Mouse (Mus musculus): ENCODE data around the gene Tgfb2. TPM values are rescaled to one million over a fixed set of nuclear protein-coding genes. Genes with fewer than 3 reads are reported as not detected.

The Tgfb2 gene
- polyA plus RNA-seq, 1 experiment = 1.5 TPM

GRCm38 (mm10) chr1:186684041-186684440 is 21.7 kb downstream of the Tgfb2 start:
- H3K36me3 ChIP-seq (ENCODE audit: control insufficient read depth, insufficient read depth, low read length) = no peaks in the 10 kb centered on the region
- WGBS = 74% methylated on average over 3 of the region's 3 CpGs
- H3K4me1 ChIP-seq (ENCODE audit: control insufficient read depth, insufficient read depth, low read length) = no peaks in the 10 kb centered on the region
- TF ChIP-seq CTCF (conservative IDR thresholded peaks at IDR 0.05; ENCODE audit: insufficient read depth, insufficient read length, low read depth, low read length) = no peak
- no peak for TF ChIP-seq POLR2A (IDR thresholded peaks at IDR 0.05; ENCODE audit: low read depth, low read length)
- DNase-seq = no peak
- no peak overlapping the region for H3K4me3 ChIP-seq (ENCODE audit: insufficient read depth, low read depth, low read length)
- no peaks in the 10 kb centered on the region for H3K27me3 ChIP-seq (replicated peaks; ENCODE audit: control insufficient read depth, insufficient read depth, low read length)
- H3K27ac ChIP-seq (ENCODE audit: insufficient read depth, low read depth, low read length) = no peak overlapping the region

- WGBS = 43% methylated on average over 7 of the region's 7 CpGs
- TF ChIP-seq CTCF (conservative IDR thresholded peaks at IDR 0.05; ENCODE audit: insufficient read depth, insufficient read length, low read depth, low read length) = no peak
- no peak for TF ChIP-seq POLR2A (IDR thresholded peaks at IDR 0.05; ENCODE audit: low read depth, low read length)
- DNase-seq = peak; percentile 34
- Histone ChIP-seq H3K4me1 (ENCODE audit: control insufficient read depth, insufficient read depth, low read length) (no peaks in the 10 kb centered on the region), H3K27me3 (replicated peaks; ENCODE audit: control insufficient read depth, insufficient read depth, low read length) (no peaks in the 10 kb centered on the region), H3K36me3 (ENCODE audit: control insufficient read depth, insufficient read depth, low read length) (no peaks in the 10 kb centered on the region), H3K4me3 (ENCODE audit: insufficient read depth, low read depth, low read length) (no peak overlapping the region), H3K27ac (ENCODE audit: insufficient read depth, low read depth, low read length) (no peak overlapping the region)
Observed at GRCm38 (mm10) chr1:186682606-186683005, 23.2 kb downstream of the Tgfb2 start.

GRCm38 (mm10) chr1:186677614-186678013 is 28.2 kb downstream of the Tgfb2 start:
- Histone ChIP-seq H3K36me3 (ENCODE audit: control insufficient read depth, insufficient read depth, low read length) (no peaks in the 10 kb centered on the region), H3K27ac (ENCODE audit: insufficient read depth, low read depth, low read length) (no peak overlapping the region), H3K4me1 (ENCODE audit: control insufficient read depth, insufficient read depth, low read length) (no peaks in the 10 kb centered on the region), H3K27me3 (replicated peaks; ENCODE audit: control insufficient read depth, insufficient read depth, low read length) (no peaks in the 10 kb centered on the region), H3K4me3 (ENCODE audit: insufficient read depth, low read depth, low read length) (no peak overlapping the region)
- WGBS = 84% methylated on average over 12 of the region's 12 CpGs
- TF ChIP-seq POLR2A (IDR thresholded peaks at IDR 0.05; ENCODE audit: low read depth, low read length) = no peak
- no peak for TF ChIP-seq CTCF (conservative IDR thresholded peaks at IDR 0.05; ENCODE audit: insufficient read depth, insufficient read length, low read depth, low read length)
- DNase-seq = no peak

- TF ChIP-seq POLR2A (IDR thresholded peaks at IDR 0.05; ENCODE audit: low read depth, low read length) = no peak
- no peak for TF ChIP-seq CTCF (conservative IDR thresholded peaks at IDR 0.05; ENCODE audit: insufficient read depth, insufficient read length, low read depth, low read length)
- H3K27ac ChIP-seq (ENCODE audit: insufficient read depth, low read depth, low read length) = no peak overlapping the region
- DNase-seq = no peak
- no peaks in the 10 kb centered on the region for H3K4me1 ChIP-seq (ENCODE audit: control insufficient read depth, insufficient read depth, low read length)
- no peaks in the 10 kb centered on the region for H3K36me3 ChIP-seq (ENCODE audit: control insufficient read depth, insufficient read depth, low read length)
- H3K27me3 ChIP-seq (replicated peaks; ENCODE audit: control insufficient read depth, insufficient read depth, low read length) = no peaks in the 10 kb centered on the region
- H3K4me3 ChIP-seq (ENCODE audit: insufficient read depth, low read depth, low read length) = no peak overlapping the region
- 80% methylated on average over 5 of the region's 5 CpGs for WGBS
Observed at GRCm38 (mm10) chr1:186676199-186676598, 29.6 kb downstream of the Tgfb2 start.

GRCm38 (mm10) chr1:186675263-186675662 is 30.5 kb downstream of the Tgfb2 start:
- no peak for TF ChIP-seq CTCF (conservative IDR thresholded peaks at IDR 0.05; ENCODE audit: insufficient read depth, insufficient read length, low read depth, low read length)
- TF ChIP-seq POLR2A (IDR thresholded peaks at IDR 0.05; ENCODE audit: low read depth, low read length) = no peak
- no peak overlapping the region for H3K27ac ChIP-seq (ENCODE audit: insufficient read depth, low read depth, low read length)
- no peaks in the 10 kb centered on the region for H3K36me3 ChIP-seq (ENCODE audit: control insufficient read depth, insufficient read depth, low read length)
- DNase-seq = no peak
- no peaks in the 10 kb centered on the region for H3K27me3 ChIP-seq (replicated peaks; ENCODE audit: control insufficient read depth, insufficient read depth, low read length)
- no peak overlapping the region for H3K4me3 ChIP-seq (ENCODE audit: insufficient read depth, low read depth, low read length)
- H3K4me1 ChIP-seq (ENCODE audit: control insufficient read depth, insufficient read depth, low read length) = no peaks in the 10 kb centered on the region
- WGBS = 81% methylated on average over 6 of the region's 6 CpGs

- no peak overlapping the region for H3K27ac ChIP-seq (ENCODE audit: insufficient read depth, low read depth, low read length)
- TF ChIP-seq POLR2A (IDR thresholded peaks at IDR 0.05; ENCODE audit: low read depth, low read length) = no peak
- no peak for TF ChIP-seq CTCF (conservative IDR thresholded peaks at IDR 0.05; ENCODE audit: insufficient read depth, insufficient read length, low read depth, low read length)
- H3K4me3 ChIP-seq (ENCODE audit: insufficient read depth, low read depth, low read length) = no peak overlapping the region
- 59% methylated on average over 3 of the region's 3 CpGs for WGBS
- H3K4me1 ChIP-seq (ENCODE audit: control insufficient read depth, insufficient read depth, low read length) = no peaks in the 10 kb centered on the region
- no peak for DNase-seq
- no peaks in the 10 kb centered on the region for H3K27me3 ChIP-seq (replicated peaks; ENCODE audit: control insufficient read depth, insufficient read depth, low read length)
- H3K36me3 ChIP-seq (ENCODE audit: control insufficient read depth, insufficient read depth, low read length) = no peaks in the 10 kb centered on the region
Observed at GRCm38 (mm10) chr1:186674621-186675020, 31.2 kb downstream of the Tgfb2 start.

GRCm38 (mm10) chr1:186673166-186673565 is 32.6 kb downstream of the Tgfb2 start:
- H3K27ac ChIP-seq (ENCODE audit: insufficient read depth, low read depth, low read length) = no peak overlapping the region
- no peak for DNase-seq
- H3K4me3 ChIP-seq (ENCODE audit: insufficient read depth, low read depth, low read length) = no peak overlapping the region
- no peak for TF ChIP-seq CTCF (conservative IDR thresholded peaks at IDR 0.05; ENCODE audit: insufficient read depth, insufficient read length, low read depth, low read length)
- no peak for TF ChIP-seq POLR2A (IDR thresholded peaks at IDR 0.05; ENCODE audit: low read depth, low read length)
- no peaks in the 10 kb centered on the region for H3K27me3 ChIP-seq (replicated peaks; ENCODE audit: control insufficient read depth, insufficient read depth, low read length)
- H3K36me3 ChIP-seq (ENCODE audit: control insufficient read depth, insufficient read depth, low read length) = no peaks in the 10 kb centered on the region
- H3K4me1 ChIP-seq (ENCODE audit: control insufficient read depth, insufficient read depth, low read length) = no peaks in the 10 kb centered on the region
- 83% methylated on average over 4 of the region's 4 CpGs for WGBS

- Histone ChIP-seq H3K36me3 (ENCODE audit: control insufficient read depth, insufficient read depth, low read length) (no peaks in the 10 kb centered on the region), H3K4me1 (ENCODE audit: control insufficient read depth, insufficient read depth, low read length) (no peaks in the 10 kb centered on the region), H3K4me3 (ENCODE audit: insufficient read depth, low read depth, low read length) (no peak overlapping the region), H3K27me3 (replicated peaks; ENCODE audit: control insufficient read depth, insufficient read depth, low read length) (no peaks in the 10 kb centered on the region), H3K27ac (ENCODE audit: insufficient read depth, low read depth, low read length) (no peak overlapping the region)
- TF ChIP-seq CTCF (conservative IDR thresholded peaks at IDR 0.05; ENCODE audit: insufficient read depth, insufficient read length, low read depth, low read length) (no peak), POLR2A (IDR thresholded peaks at IDR 0.05; ENCODE audit: low read depth, low read length) (no peak)
- 93% methylated on average over 11 of the region's 11 CpGs for WGBS
- no peak for DNase-seq
Observed at GRCm38 (mm10) chr1:186663412-186663811, 42.4 kb downstream of the Tgfb2 start.

Measured in kidney, adult 2 months (tissue).